Mouse (Mus musculus) heart, postnatal 0 days (tissue): ENCODE results near the gene Tmem219.

Source experiments
- CTCF ChIP-seq: IDR thresholded peaks from 2 replicates; pipeline ENCODE4 v1.5.1; 2016; ENCODE audit warnings: antibody characterized with exemption, control low read depth, low read depth
- EP300 ChIP-seq: IDR thresholded peaks from 2 replicates; pipeline ENCODE4 v1.6.1; 2016; ENCODE audit warnings: antibody characterized with exemption, low read depth

- TF ChIP-seq CTCF, result no peak
- no peak for TF ChIP-seq EP300
These were observed 61.1 kb downstream of the Tmem219 start, which contains the start of gene Hirip3 for GRCm38 (mm10) chr7:126861429-126862130.
